Mouse (Mus musculus) forebrain, embryonic 16.5 days (tissue): Measurements from ENCODE around the gene Osgepl1. TPM values are rescaled to one million over a fixed set of nuclear protein-coding genes. Genes with fewer than 3 reads are reported as not detected.
"Not testable (repeated sequence)": the region's sequence is repeated elsewhere in the genome, so short reads cannot be mapped to it uniquely, and the experiment has no call there.

Experiments used
- ATAC-seq: fragments of 200-750 bp; cut with Nextera tagmentation; 2 replicates; pipeline ENCODE4 v1.8.0; 2017; ENCODE audit warnings: mild to moderate bottlenecking, moderate library complexity
- H3K27ac ChIP-seq: fragments of 300-500 bp; sonication (generic); 2 replicates; pipeline ENCODE4 v1.5.1; 2014; ENCODE audit warnings: low read length, control low read depth
- H3K27me3 ChIP-seq: fragments of 300-500 bp; sonication (generic); replicated peaks from 2 replicates; pipeline ENCODE4 v1.6.1; 2014; ENCODE audit warnings: low read length; ENCODE audit not compliant: control insufficient read depth, insufficient read depth
- H3K36me3 ChIP-seq: fragments of 300-500 bp; sonication (generic); 2 replicates; pipeline ENCODE4 v1.6.1; 2014; ENCODE audit not compliant: control insufficient read depth, insufficient read depth
- H3K4me1 ChIP-seq: fragments of 300-500 bp; sonication (generic); replicated peaks from 2 replicates; pipeline ENCODE4 v1.6.1; 2014; ENCODE audit warnings: low read length; ENCODE audit not compliant: control insufficient read depth, insufficient read depth
- H3K4me2 ChIP-seq: fragments of 300-500 bp; sonication (generic); 2 replicates; pipeline ENCODE4 v1.6.1; 2014; ENCODE audit warnings: mild to moderate bottlenecking, low read length, control low read depth
- H3K4me3 ChIP-seq: fragments of 300-500 bp; sonication (generic); replicated peaks from 2 replicates; pipeline ENCODE4 v1.5.1; 2014; ENCODE audit warnings: mild to moderate bottlenecking, low read length, control low read depth
- H3K9ac ChIP-seq: fragments of 300-500 bp; sonication (generic); replicated peaks from 2 replicates; pipeline ENCODE4 v1.6.1; 2014; ENCODE audit warnings: low read depth, low read length, control low read depth
- H3K9me3 ChIP-seq: fragments of 300-500 bp; sonication (generic); 2 replicates; pipeline ENCODE4 v1.6.1; 2016; ENCODE audit warnings: low read length; ENCODE audit not compliant: control insufficient read depth
- WGBS: fragments of 180-500 bp; shearing (Covaris S2); extraction: QIAGEN DNeasy Blood & Tissue Kit; methylation state at CpG from one replicate; pipeline ENCODE4 v1.1.7; 2014; 5-methylcytosine and 5-hydroxymethylcytosine counted together
- polyA plus RNA-seq: library from polyadenylated mRNA; unstranded; fragments of >200 nt; fragmentation: Nextera tagmentation; extraction: Ambion mirVana; gene quantifications from 2 replicates; pipeline ENCODE4 v1.2.1, GENCODE M21; 2015

Osgepl1 gene
- polyA plus RNA-seq, 1 experiment from 2014 or later = 20.9 TPM

DNA sequence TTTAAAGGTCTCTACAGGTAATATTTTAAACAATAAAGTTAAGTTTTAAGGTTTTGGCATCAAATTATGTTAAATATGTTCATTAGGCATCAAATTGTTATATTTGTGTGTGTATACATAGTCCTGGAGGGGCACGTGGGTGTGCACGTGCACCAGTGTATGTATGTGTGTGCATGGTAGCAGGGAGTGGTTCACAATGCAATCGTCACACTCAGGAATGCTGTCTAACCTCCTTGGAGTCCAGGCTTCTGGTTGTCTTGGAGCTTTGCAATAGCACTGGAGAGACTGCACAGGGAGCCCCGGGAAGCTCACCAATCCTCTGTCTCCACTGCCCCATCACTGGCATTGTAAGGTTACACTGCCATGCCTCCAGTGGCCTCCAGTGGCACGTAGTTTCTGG lies 9.8 kb downstream of the Osgepl1 start:
- Histone ChIP-seq H3K9me3 (no peaks in the 10 kb centered on the region), H3K27me3 (no peaks in the 10 kb centered on the region)
- WGBS = 92% methylated on average over 5 of the region's 5 CpGs

DNA sequence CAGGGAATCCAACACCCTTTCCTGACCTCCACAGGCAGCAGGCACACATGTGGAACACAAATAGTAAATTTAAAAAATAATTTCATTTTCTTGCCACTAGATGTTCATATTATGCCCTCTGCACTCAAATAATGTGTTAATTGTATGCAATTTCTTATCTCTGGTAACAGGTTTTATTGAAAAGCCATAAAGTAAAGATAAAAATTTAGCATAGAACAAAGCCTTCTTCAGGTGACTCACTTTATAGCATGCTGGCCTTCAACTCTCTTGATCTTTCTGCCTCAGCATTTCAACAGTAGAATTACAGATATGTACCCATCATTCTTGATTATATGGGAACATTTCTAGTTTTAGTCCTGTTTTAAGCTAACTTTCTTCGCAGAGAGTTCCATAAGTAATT lies 10.9 kb downstream of the Osgepl1 start:
- ATAC-seq = no peak
- Histone ChIP-seq H3K4me2 (no peak overlapping the region), H3K27me3 (no peaks in the 10 kb centered on the region), H3K9me3 (no peaks in the 10 kb centered on the region), H3K27ac (no peak overlapping the region), H3K9ac (no peak overlapping the region), H3K36me3 (peaks cover 10% of the 10 kb centered on the region), H3K4me3 (no peak overlapping the region), H3K4me1 (no peaks in the 10 kb centered on the region)
- WGBS = 100% methylated on average over 1 of the region's 1 CpGs

More for the DNA sequence above, 9.8 kb downstream of the Osgepl1 start:
- Histone ChIP-seq H3K36me3 (peaks cover 12% of the 10 kb centered on the region), H3K4me1 (no peaks in the 10 kb centered on the region), H3K4me2 (no peak overlapping the region), H3K4me3 (no peak overlapping the region), H3K27ac (no peak overlapping the region), H3K9ac (no peak overlapping the region)
- no peak for ATAC-seq

DNA sequence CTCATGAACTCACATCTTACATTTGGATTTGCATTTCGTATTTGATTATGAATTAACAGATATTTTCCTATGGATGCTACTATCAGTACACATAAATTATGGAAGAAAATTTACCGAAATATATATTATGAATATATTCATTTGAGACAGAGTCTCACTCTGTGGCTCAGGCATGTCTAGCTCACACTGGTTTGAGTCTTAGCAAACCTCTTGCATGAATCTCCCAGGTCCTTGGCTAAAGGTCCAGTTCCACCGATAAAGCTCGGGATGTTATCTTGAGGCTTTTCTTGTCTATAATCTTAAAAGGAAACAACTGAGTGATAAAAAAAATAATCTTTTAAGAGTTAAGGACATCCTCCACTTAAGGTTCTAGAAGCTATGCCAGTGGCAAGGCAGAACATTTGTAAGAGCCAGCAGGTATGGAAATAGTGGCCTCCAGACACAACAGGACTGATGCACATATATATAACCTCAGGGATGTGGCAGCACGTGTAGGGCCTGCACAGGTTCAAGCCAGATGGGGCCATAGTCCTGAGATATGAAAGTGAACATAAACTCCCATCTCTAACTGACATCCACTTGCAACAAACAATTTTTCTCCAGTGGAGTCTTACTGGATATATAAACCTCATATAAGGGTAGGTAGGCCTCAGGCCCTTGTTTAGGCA lies 11.5 kb downstream of the Osgepl1 start:
- H3K9me3 ChIP-seq = no peaks in the 10 kb centered on the region
- no peak overlapping the region for H3K4me2 ChIP-seq
- no peaks in the 10 kb centered on the region for H3K27me3 ChIP-seq
- no peaks in the 10 kb centered on the region for H3K4me1 ChIP-seq
- 96% methylated on average over 5 of the region's 5 CpGs for WGBS
- ATAC-seq = no peak
- H3K9ac ChIP-seq = no peak overlapping the region
- peaks cover 10% of the 10 kb centered on the region for H3K36me3 ChIP-seq
- no peak overlapping the region for H3K4me3 ChIP-seq
- no peak overlapping the region for H3K27ac ChIP-seq

DNA sequence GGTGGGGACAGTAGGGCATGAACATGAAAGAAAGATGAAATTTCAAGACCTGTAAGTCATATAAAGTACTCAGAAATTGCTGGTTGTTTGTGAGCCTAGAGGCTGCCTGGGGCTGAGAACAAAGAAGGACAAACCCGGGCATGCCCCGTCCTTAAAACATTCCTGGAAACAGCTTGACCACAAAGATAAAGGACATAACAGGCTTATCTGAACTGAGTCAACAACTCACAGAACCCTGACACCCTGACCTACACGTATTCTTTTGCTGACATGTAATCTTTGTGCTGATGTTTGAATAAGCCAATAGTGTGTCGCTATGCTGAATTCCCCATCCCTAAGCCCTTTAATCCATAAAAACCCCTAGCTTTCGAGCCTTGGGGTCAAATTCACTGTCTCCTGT lies 20.1 kb downstream of the Osgepl1 start:
- not testable (repeated sequence) for H3K36me3 ChIP-seq, ATAC-seq, H3K4me3 ChIP-seq, H3K27me3 ChIP-seq, H3K9me3 ChIP-seq, H3K27ac ChIP-seq, H3K4me1 ChIP-seq, H3K9ac ChIP-seq, H3K4me2 ChIP-seq
- WGBS = 83% methylated on average over 5 of the region's 5 CpGs

DNA sequence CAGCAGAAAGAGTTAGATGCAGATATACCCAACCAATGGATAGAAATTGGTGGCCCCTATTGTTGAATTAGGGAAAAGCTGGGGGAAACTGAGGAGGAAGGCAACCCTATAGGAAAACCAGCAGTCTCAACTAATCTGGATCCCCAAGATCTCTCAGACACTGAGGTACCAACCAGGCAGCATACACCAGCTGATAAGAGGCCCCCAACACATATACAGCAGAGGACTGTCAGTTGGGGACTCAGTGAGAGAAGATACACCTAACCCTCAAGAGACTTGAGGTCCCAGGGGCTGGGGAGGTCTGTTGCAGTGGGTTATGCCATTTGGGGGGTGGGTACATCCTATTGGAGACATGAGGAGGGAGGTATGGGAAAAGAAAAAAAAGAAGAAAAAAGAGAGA lies 22.0 kb downstream of the Osgepl1 start:
- Histone ChIP-seq H3K4me1 (no peaks in the 10 kb centered on the region), H3K9ac (no peak overlapping the region), H3K4me2 (no peak overlapping the region), H3K9me3 (no peaks in the 10 kb centered on the region; the same call in 1 of the 2 replicates), H3K36me3 (no peaks in the 10 kb centered on the region), H3K4me3 (no peak overlapping the region), H3K27ac (no peak overlapping the region), H3K27me3 (no peaks in the 10 kb centered on the region)
- no peak for ATAC-seq

DNA sequence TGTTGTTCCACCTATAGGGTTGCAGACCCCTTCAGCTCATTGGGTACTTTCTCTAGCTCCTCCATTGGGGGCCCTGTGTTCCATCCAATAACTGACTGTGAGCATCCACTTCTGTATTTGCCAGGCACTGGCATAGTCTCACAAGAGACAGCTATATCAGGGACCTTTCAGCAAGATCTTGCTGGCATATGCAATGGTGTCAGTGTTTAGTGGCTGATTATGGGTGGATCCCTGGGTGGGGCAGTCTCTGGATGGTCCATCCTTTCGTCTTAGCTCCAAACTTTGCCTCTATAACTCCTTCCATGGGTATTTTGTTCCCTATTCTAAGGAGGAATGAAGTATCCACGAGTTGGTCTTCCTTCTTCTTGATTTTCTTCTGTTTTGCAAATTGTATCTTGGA lies 24.0 kb downstream of the Osgepl1 start:
- H3K27ac ChIP-seq, ATAC-seq, H3K9me3 ChIP-seq, H3K4me2 ChIP-seq, H3K27me3 ChIP-seq, H3K9ac ChIP-seq, H3K4me3 ChIP-seq, H3K4me1 ChIP-seq: not testable (repeated sequence)
- WGBS = 77% methylated on average over 2 of the region's 2 CpGs
- H3K36me3 ChIP-seq = peaks cover 11% of the 10 kb centered on the region

DNA sequence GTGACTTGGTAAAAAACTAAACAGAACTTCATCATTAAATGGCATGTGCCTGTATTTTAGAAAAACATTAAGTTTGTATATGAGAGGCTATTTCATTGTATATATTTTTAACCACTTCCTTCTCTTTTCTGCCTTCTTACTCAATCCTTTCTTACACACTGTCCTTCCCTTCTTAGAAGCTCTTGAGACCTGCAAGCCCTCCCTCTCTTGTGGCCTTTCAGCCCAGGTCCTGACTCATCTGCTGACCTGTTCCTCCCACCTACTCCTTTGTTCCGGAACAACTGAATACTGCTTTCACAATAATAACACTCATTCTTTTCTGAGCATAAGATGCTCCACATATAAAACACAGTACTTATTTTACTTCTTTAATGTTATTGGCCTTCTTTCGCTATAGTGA lies 27.6 kb downstream of the Osgepl1 start:
- 97% methylated on average over 2 of the region's 2 CpGs for WGBS
- no peak for ATAC-seq
- Histone ChIP-seq H3K4me1 (no peaks in the 10 kb centered on the region), H3K9ac (no peak overlapping the region), H3K36me3 (peaks cover 34% of the 10 kb centered on the region), H3K27me3 (no peaks in the 10 kb centered on the region), H3K4me3 (no peak overlapping the region), H3K9me3 (peaks cover 5% of the 10 kb centered on the region), H3K4me2 (no peak overlapping the region), H3K27ac (no peak overlapping the region)

DNA sequence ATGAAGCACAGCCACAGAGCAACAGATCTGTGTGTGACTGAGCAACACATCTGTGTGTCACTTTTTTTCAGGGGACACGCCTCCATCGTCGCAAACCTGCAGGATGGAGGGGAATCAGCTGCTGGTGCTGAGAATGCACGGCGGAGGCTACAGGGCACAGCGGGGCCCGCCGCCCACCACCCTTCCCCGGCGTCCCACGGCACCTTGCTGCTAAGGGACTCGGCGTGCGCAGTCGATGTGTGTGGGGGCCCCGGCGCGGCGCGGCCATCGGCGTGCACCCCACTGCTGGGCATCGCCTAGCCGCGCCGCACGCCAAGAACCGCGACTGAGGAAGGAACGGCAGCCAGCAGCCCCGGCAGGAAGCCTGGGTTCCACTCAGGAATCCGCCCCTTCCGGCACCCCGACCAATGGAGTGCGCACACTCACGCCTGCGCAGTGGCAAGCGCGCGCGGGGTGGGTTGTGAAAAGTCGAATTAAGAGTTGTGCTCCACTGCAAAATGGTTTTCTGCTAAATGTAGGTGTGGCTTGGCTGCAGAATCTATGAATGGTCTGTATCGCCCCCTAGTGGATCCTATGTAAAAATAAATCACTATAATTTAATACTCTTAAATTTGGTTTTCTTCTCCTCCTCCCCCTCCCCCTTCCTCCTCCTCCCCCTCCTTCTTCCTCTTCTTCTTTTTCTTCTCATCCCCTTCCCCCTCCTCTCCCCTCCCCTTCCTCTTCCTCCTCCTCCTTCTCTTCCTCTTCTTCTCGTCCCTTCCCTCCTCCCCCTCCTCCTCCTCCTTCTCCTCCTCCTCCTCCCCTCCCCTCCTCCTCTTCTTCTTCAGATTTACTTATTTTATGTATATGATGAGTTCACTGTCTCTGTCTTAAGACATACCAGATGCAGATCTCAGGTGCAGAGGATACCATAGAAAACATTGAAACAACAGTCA lies 39.2 kb downstream of the Osgepl1 start, which contains the start of the genes Asdurf, Gm28551 and Asnsd1:
TSS of gene Asdurf (minus strand) at position 293 of the 935 bp plus-strand sequence.
TSS of gene Gm28551 (minus strand) at position 341 of the 935 bp plus-strand sequence.
TSS of gene Asnsd1 (minus strand) at position 426 of the 935 bp plus-strand sequence.
- no peaks in the 10 kb centered on the region for H3K9me3 ChIP-seq
- peak; percentile 100 for ATAC-seq
- peaks cover 8% of the 10 kb centered on the region for H3K36me3 ChIP-seq
- under 1% methylated on average over 44 of the region's 44 CpGs for WGBS
- peak within 1 kb of the TSS; percentile 77 for H3K4me3 ChIP-seq
- H3K27ac ChIP-seq = peak within 1 kb of the TSS; percentile 86
- H3K27me3 ChIP-seq = no peaks in the 10 kb centered on the region
- H3K4me1 ChIP-seq = peaks cover 5% of the 10 kb centered on the region
- H3K9ac ChIP-seq = peak within 1 kb of the TSS; percentile 91
- peak within 1 kb of the TSS; percentile 55 for H3K4me2 ChIP-seq

DNA sequence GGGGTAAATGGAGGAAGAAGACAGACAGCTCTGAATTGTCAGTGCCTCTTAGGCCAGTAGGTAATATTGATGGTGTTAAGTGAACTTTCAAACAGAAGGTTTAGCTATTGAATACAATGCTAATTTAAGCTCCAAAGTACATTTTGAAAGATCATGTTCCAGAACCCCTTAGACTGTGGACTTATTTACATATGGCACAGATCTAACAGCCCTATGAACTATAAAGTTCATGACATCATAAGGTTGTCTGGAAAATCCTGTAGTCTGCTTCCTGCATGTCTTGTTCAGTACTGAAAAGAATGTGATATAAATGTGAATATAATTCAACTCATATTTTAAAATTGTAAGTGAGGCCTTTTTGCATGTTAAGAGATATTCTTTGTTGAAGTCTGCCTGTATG lies 45.6 kb downstream of the Osgepl1 start:
- Histone ChIP-seq H3K36me3 (no peaks in the 10 kb centered on the region), H3K27me3 (no peaks in the 10 kb centered on the region), H3K9ac (no peak overlapping the region), H3K4me3 (no peak overlapping the region), H3K4me1 (no peaks in the 10 kb centered on the region), H3K9me3 (no peaks in the 10 kb centered on the region), H3K4me2 (no peak overlapping the region), H3K27ac (no peak overlapping the region)
- ATAC-seq = no peak
